Mouse (Mus musculus): Measurements from ENCODE around the gene Abl1.

DNA sequence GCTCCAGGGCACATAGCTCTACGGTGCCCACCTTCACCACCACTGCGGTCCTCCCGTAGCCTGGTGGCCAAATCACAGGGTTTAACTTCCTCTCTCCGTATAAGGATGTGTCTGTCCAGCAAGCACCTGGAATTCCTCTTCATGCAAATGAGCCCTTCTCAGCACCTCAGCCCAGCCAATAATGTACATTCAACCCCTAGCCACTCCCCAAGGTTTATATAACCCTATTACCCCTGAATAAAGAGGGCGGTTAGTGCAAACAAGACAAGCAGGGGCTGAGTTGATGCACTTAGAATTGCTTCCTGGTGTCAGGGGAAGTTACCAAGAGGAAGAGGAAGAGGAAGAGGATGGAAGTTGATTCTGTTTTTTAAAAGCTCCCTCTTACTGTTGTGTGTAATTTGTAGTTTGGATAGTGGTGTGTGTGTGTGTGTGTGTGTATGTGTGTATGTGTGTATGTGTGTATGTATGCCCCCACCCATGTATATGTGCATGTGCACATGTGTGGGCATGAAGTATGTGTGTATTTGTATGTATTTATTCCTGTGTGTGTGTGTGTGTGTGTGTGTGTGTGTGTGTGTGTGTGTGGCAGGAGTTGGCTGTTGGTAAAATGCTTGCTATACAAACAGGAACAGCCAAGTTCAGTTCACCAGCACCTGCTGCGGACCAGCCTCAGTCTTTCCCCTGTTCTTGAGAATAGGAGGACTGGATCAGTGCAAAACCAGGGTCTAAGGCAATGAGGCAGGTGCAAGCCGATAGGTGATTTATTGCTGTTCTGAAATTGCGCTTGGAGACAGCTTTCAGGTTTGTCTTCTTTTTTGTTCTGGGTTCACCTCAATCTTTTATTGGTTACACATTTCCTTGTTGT is 25.0 kb upstream of the Abl1 start:
- TF ChIP-seq CTCF (IDR thresholded peaks at IDR 0.05; ENCODE audit: low read depth, low read length), result no peak
- TF ChIP-seq POLR2A (IDR thresholded peaks at IDR 0.05; ENCODE audit: borderline replicate concordance, low read depth, low read length), result no peak
